Mouse (Mus musculus): ENCODE data around the gene Fn1.

GRCm38 (mm10) chr1:71564291-71564690 is 88.7 kb downstream of the Fn1 start:
- TF ChIP-seq CTCF (IDR thresholded peaks at IDR 0.05; ENCODE audit: control insufficient read depth, insufficient read depth, low read length) (no peak), POLR2A (IDR thresholded peaks at IDR 0.05; ENCODE audit: borderline replicate concordance, control insufficient read depth, low read depth, low read length) (no peak)

Data from bone marrow, adult 2 months (tissue).